Mouse (Mus musculus) bone marrow, adult 2 months (tissue): ENCODE results near the gene Bcam. TPM values are rescaled to one million over a fixed set of nuclear protein-coding genes. Genes with fewer than 3 reads are reported as not detected.
A peak's percentile ranks its signal among the peaks of the same experiment; 100 is the strongest.
"Not testable (repeated sequence)": the region's sequence is repeated elsewhere in the genome, so short reads cannot be mapped to it uniquely, and the experiment has no call there.

Experiments used
- H3K27ac ChIP-seq: fragments of 200-500 bp; 2 replicates; pipeline ENCODE4 v1.5.1; 2012; ENCODE audit warnings: low read depth, mild to moderate bottlenecking, control low read depth, inconsistent platforms, low read length; ENCODE audit not compliant: control insufficient read depth, poor library complexity, insufficient read depth
- H3K4me1 ChIP-seq: fragments of 200-500 bp; 2 replicates; pipeline ENCODE4 v1.6.1; 2011; ENCODE audit warnings: low read length; ENCODE audit not compliant: control insufficient read depth, insufficient read depth
- H3K4me3 ChIP-seq: fragments of 200-500 bp; replicated peaks from 2 replicates; pipeline ENCODE3; 2011; ENCODE audit warnings: mild to moderate bottlenecking, low read depth, low read length, control low read depth; ENCODE audit not compliant: control insufficient read depth
- CTCF ChIP-seq: fragments of 200-500 bp; IDR thresholded peaks from 2 replicates; pipeline ENCODE4 v1.5.1; 2011; ENCODE audit warnings: low read length, control low read depth; ENCODE audit not compliant: control insufficient read depth, insufficient read depth
- POLR2A ChIP-seq: fragments of 200-500 bp; IDR thresholded peaks from 2 replicates; pipeline ENCODE4 v1.6.1; 2011; ENCODE audit warnings: low read depth, mild to moderate bottlenecking, control low read depth, low read length, borderline replicate concordance; ENCODE audit not compliant: control insufficient read depth
- WGBS: fragments of 180-500 bp; shearing (Covaris S2); methylation state at CpG from one replicate; pipeline ENCODE4 v1.1.7; 2018; 5-methylcytosine and 5-hydroxymethylcytosine counted together
- polyA plus RNA-seq: library from polyadenylated mRNA; stranded (reverse); fragments of >200 nt; gene quantifications from 2 replicates; pipeline ENCODE4 v1.2.4, GENCODE M21; 2011; ENCODE audit warnings: low replicate concordance; ENCODE audit not compliant: missing spikeins, insufficient read depth, insufficient read length

Gene Bcam
- polyA plus RNA-seq, 1 experiment: 4.5 TPM

- WGBS: 70% methylated on average over 2 of the region's 2 CpGs
- TF ChIP-seq CTCF: no peak
- TF ChIP-seq POLR2A: no peak
- no peak overlapping the region for H3K27ac ChIP-seq
- no peak overlapping the region for H3K4me3 ChIP-seq
- H3K4me1 ChIP-seq: no peaks in the 10 kb centered on the region; the same call in 1 of the 2 replicates
These were observed 24.4 kb upstream of the Bcam start for GRCm38 (mm10) chr7:19795236-19795635.

GRCm38 (mm10) chr7:19792701-19793630 lies 22.1 kb upstream of the Bcam start:
- Histone ChIP-seq H3K4me3 (no peak overlapping the region), H3K27ac (no peak overlapping the region), H3K4me1 (no peaks in the 10 kb centered on the region; the same call in 1 of the 2 replicates)
- TF ChIP-seq CTCF (no peak), POLR2A (no peak)
- WGBS: 66% methylated on average over 19 of the region's 19 CpGs

- not testable (repeated sequence) for H3K27ac ChIP-seq, H3K4me3 ChIP-seq, H3K4me1 ChIP-seq
- 78% methylated on average over 2 of the region's 2 CpGs for WGBS
These were observed 20.7 kb upstream of the Bcam start for GRCm38 (mm10) chr7:19791504-19791903.

GRCm38 (mm10) chr7:19789904-19790347 lies 19.1 kb upstream of the Bcam start:
- WGBS: under 1% methylated on average over 19 of the region's 19 CpGs
- Histone ChIP-seq H3K4me3 (no peak overlapping the region), H3K4me1 (no peaks in the 10 kb centered on the region; the same call in 1 of the 2 replicates), H3K27ac (no peak overlapping the region)
- TF ChIP-seq CTCF (peak; percentile 92), POLR2A (no peak)

GRCm38 (mm10) chr7:19785874-19786458 lies 15.2 kb upstream of the Bcam start:
- no peak for TF ChIP-seq CTCF
- TF ChIP-seq POLR2A: no peak
- H3K27ac ChIP-seq: no peak overlapping the region
- 16% methylated on average over 12 of the region's 12 CpGs for WGBS
- no peak overlapping the region for H3K4me3 ChIP-seq
- H3K4me1 ChIP-seq: no peaks in the 10 kb centered on the region; the same call in 1 of the 2 replicates

GRCm38 (mm10) chr7:19784764-19785535 lies 14.1 kb upstream of the Bcam start:
- WGBS: 54% methylated on average over 11 of the region's 11 CpGs
- Histone ChIP-seq H3K4me3 (no peak overlapping the region), H3K27ac (no peak overlapping the region), H3K4me1 (no peaks in the 10 kb centered on the region)
- no peak for TF ChIP-seq POLR2A
- peak; percentile 50 for TF ChIP-seq CTCF

GRCm38 (mm10) chr7:19783630-19784029 lies 12.8 kb upstream of the Bcam start:
- WGBS: 69% methylated on average over 8 of the region's 8 CpGs
- Histone ChIP-seq H3K4me1 (no peaks in the 10 kb centered on the region), H3K27ac (no peak overlapping the region), H3K4me3 (no peak overlapping the region)
- TF ChIP-seq POLR2A: no peak
- TF ChIP-seq CTCF: no peak

GRCm38 (mm10) chr7:19782645-19783044 lies 11.8 kb upstream of the Bcam start:
- 88% methylated on average over 4 of the region's 4 CpGs for WGBS

More at GRCm38 (mm10) chr7:19782645-19783044, 11.8 kb upstream of the Bcam start:
- no peak overlapping the region for H3K27ac ChIP-seq
- no peak overlapping the region for H3K4me3 ChIP-seq
- H3K4me1 ChIP-seq: no peaks in the 10 kb centered on the region
- TF ChIP-seq POLR2A (no peak), CTCF (peak; percentile 25; the same call in 1 of the 2 replicates)
